Mouse (Mus musculus): Measurements from ENCODE around the gene Il11ra1.

- TF ChIP-seq POLR2A (IDR thresholded peaks at IDR 0.05; ENCODE audit: borderline replicate concordance, low read depth, low read length) (no peak), CTCF (IDR thresholded peaks at IDR 0.05; ENCODE audit: low read depth, low read length) (no peak)
Measured at GRCm38 (mm10) chr4:41681176-41681575, 18.6 kb upstream of the Il11ra1 start.
